Mouse (Mus musculus): ENCODE results near the gene Khdrbs1. TPM values are rescaled to one million over a fixed set of nuclear protein-coding genes. Genes with fewer than 3 reads are reported as not detected.

The Khdrbs1 gene
- total RNA-seq, 2 experiments from 2014 or later = 22.7 to 24.3 TPM

DNA sequence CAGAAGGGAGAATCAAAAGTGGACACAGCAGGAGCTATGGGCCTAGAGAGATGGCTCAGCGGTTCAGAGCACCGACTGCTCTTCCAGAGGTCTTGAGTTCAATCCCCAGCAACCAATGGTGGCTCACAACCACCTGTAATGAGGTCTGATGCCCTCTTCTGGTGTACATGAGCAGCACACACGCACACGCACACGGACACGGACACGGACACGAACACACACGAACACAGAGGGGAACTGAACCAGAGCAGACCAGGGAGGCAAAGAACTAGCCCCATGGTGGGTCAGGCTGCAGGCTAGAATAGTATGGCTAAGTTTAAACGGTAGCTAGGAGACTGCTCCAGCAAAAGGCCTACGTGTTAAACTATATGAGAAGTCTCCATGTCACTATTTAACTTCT lies 60.3 kb downstream of the Khdrbs1 start:
- DNase-seq (ENCODE audit: low spot score) = no peak

DNA sequence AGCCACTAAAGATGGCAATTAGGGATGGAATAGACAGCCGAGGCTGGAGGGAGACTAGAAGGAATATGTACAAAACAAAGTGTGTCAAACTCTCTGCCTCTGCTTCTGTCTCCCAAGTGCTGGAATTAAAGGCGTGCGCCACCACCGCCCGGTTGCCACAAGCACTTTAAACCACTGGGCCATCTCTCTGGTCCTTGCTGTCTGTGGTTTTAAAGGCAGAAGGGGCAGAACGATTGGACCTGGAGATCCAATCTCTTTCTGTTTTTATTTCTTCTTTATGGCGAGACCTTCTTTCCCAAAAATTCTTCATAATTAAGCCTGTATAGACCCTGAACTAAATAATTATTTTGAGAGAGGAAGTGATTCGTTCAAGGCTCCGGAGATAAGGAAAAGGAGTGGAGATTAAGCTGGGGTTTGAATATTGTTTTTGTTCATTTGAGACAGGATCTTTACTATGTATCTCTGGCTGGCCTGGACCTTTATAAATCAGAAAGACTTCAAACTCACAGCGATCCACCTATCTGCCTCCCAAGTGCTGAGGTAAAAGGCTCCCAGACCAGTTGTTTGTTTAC lies 69.1 kb downstream of the Khdrbs1 start:
- no peak for DNase-seq (ENCODE audit: low spot score)

DNA sequence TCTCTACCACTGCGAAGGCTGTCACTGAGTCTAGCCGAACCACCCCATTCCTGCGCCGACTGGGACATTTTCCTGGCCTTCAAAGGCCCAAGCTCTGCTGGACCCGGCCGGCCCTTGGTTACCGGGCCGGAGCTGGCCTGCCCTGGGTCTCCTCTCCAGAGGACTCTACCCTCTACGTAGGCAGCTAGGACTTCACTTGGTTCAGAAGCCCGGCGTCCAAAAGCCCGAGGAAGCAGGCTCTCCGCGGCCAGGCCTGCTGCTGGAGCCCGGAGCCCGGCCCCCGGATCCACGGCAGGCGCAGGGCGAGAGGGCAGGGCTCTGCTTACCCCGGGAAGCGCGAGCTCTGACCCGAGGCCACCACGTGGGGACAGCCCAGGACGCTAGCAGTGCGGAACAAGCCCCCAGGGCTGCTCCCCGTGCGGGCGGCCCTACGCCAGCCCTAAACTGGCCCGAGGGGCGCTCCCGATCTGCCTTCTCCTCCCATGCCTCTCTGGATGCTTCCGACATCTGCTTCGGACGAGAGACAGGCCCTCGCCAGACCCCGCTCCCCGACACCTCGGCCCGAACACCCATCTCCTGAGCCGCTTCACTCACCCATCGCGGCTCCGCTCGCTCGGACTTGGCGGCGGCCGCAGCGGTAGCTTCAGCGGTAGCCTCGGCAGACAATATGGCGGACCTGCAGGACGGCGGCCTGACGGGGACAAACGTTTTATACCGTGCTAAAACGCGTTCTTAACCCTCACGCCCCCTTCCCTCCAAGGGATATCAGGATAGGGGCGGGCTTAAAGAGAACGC lies 69.8 kb downstream of the Khdrbs1 start, which contains the start of gene Kpna6:
Gene Kpna6 (minus strand): TSS at position 685 of the 795 bp plus-strand sequence.
- peak; percentile 93 for DNase-seq (ENCODE audit: low spot score)

DNA sequence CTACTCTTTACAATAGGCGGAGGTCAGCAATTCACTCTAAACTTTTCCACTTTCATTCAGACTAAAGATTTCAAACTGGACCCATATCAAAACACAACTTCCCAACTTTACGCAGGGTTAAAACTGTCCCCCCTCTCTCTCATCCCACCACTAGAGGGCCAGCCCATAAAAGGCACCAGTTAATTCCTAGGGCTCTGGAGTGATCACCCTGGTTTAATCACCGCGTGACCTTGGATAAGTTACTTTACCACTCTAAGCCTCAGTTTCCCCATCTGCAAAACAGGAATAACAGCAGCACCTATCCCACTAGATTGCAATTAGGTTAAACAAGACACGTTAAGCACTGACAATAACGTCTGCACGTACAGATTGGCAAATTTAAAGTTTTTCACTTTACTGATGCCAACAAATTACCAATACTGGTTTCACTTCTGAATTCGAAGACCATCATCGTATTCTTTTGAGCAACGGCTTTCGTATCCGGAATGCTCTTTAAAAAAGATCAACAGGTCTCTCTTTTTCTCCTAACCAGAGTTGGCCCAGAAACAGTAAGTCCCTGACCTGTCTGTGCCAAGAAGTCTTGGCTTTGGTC lies 70.5 kb downstream of the Khdrbs1 start:
- peak; percentile 55 for DNase-seq (ENCODE audit: low spot score)

DNA sequence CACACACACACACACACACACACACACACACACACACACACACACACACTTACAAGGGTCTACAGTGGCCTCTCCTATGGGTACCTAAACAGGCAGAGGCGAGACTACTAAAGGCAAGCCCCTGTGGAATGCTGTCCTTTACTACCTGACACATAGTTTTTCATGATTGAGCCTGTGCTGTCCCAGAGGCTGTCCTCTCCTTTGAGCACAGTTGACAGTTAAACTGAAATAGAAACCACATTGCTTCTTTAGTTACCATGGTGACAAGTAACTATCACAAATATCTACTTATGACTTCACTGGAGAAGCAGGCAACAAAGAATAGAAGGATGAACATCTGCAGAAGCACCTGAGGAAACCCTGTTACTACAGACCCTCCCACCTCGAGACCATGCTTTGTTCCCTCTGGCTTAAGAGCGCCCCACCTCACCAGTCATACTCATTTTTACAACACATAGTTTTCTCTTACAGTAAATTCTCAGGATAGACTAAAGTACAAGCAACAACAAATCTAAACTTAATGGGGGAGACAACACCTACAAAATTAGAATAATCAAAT lies 79.8 kb downstream of the Khdrbs1 start:
- no peak for DNase-seq (ENCODE audit: low spot score)

DNA sequence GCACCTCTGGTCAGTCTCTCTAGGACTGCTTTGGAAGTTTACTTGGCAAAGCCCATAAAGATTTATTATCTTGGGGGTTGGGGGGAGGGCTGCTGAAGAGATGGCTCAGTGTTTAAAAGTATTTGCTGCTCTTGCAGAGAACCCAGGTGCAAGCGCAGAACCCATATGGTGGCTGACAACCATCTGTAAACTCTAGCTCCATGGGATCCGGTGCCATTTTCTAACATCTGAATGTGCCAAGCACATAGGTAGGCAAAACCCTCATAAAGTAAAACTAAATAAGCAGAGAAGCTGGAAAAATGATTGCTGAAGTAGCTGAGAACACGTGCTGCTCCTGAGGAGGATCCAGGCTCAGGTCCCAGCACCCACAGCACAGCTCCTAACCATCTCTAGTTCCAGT lies 80.5 kb downstream of the Khdrbs1 start:
- DNase-seq (ENCODE audit: low spot score) = no peak

DNA sequence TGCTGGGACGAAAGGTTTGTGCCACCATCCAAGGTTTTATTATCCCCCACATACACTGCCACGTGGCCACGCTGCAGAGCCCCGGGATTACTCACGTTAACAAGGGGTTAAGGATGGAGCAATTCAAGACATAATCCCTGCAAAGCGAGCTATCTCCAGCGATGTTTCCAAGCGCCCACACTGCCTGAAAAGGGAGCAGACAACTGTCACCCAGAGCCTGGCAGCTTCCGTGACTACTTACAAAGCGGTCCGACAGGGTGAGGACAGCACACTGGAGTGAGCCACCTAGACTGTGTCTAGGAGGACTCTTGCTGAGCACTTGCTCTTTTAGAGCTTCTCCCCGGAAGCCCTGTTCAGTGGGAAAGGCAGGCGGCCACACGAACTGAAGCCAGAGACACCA lies 87.3 kb downstream of the Khdrbs1 start:
- DNase-seq (ENCODE audit: low spot score) = no peak

Small RNAs within 50 kb of the gene (microRNA-seq; reads per million reads assigned to microRNA genes)
- gene Gm28017 = not detected
- gene Mir7016 = not detected

Other genes starting within 250 kb of the Khdrbs1 start
- 1 to 10 TPM in 1 of 2 experiments, under 1 TPM in 1; 0.64 to 1.1 TPM for gene Marcksl1, start 228.7 kb downstream of the Khdrbs1 start, total RNA-seq (2021)
- 1 to 10 TPM; 7.7 to 8.2 TPM for gene Hdac1, start 199.6 kb downstream of the Khdrbs1 start, total RNA-seq (2021)
- not detected for gene Lck, start 168.7 kb downstream of the Khdrbs1 start, total RNA-seq (2021)
- gene Fam167b, start 163.8 kb downstream of the Khdrbs1 start, total RNA-seq (2021) = not detected
- gene Eif3i, start 141.7 kb downstream of the Khdrbs1 start, total RNA-seq (2021) = 100 to 1,000 TPM; 132 to 136 TPM
- 10 to 100 TPM; 28.8 to 32.9 TPM for gene Tmem234, start 141.6 kb downstream of the Khdrbs1 start, total RNA-seq (2021)
- under 1 TPM; 0.71 to 0.84 TPM for gene Dcdc2b, start 128.0 kb downstream of the Khdrbs1 start, total RNA-seq (2021)
- gene Iqcc, start 123.2 kb downstream of the Khdrbs1 start, total RNA-seq (2021) = 1 to 10 TPM; 7.4 to 8.8 TPM
- 10 to 100 TPM; 28.7 to 29.2 TPM for gene Ccdc28b, start 118.4 kb downstream of the Khdrbs1 start, total RNA-seq (2021)
- 10 to 100 TPM; 17.4 to 18.6 TPM for gene Txlna, start 101.2 kb downstream of the Khdrbs1 start, total RNA-seq (2021)
- 10 to 100 TPM; 74.1 to 78.0 TPM for gene Kpna6, start 69.5 kb downstream of the Khdrbs1 start, total RNA-seq (2021)
- gene Tmem39b, start 45.5 kb downstream of the Khdrbs1 start, total RNA-seq (2021) = 1 to 10 TPM; 3.0 to 3.9 TPM
- gene Ptp4a2, start 68.9 kb upstream of the Khdrbs1 start, total RNA-seq (2021) = 100 to 1,000 TPM; 600 to 670 TPM
- gene Spocd1, start 186.9 kb upstream of the Khdrbs1 start, total RNA-seq (2021) = not detected
- 1 to 10 TPM in 1 of 2 experiments, under 1 TPM in 1; 0.21 to 2.5 TPM for gene Adgrb2, start 242.6 kb upstream of the Khdrbs1 start, total RNA-seq (2021)